Mouse (Mus musculus) olfactory bulb, adult 2 months (tissue): ENCODE data around the gene Gm43552.

Source experiments
- CTCF ChIP-seq: fragments of 200-500 bp; IDR thresholded peaks from 2 replicates; pipeline ENCODE4 v1.5.1; 2012; ENCODE audit warnings: low read depth, mild to moderate bottlenecking, low read length, moderate library complexity; ENCODE audit not compliant: insufficient read depth
- POLR2A ChIP-seq: fragments of 200-500 bp; IDR thresholded peaks from 2 replicates; pipeline ENCODE4 v1.6.1; 2012; ENCODE audit warnings: mild to moderate bottlenecking, low read depth, low read length, moderate library complexity; ENCODE audit not compliant: insufficient read depth

GRCm38 (mm10) chr5:65541889-65542288 lies 49.3 kb upstream of the Gm43552 start:
- no peak for TF ChIP-seq CTCF
- TF ChIP-seq POLR2A: no peak
